Comparison of ENCODE assay signal across 8 mouse cellular contexts in the genomic region with DNA sequence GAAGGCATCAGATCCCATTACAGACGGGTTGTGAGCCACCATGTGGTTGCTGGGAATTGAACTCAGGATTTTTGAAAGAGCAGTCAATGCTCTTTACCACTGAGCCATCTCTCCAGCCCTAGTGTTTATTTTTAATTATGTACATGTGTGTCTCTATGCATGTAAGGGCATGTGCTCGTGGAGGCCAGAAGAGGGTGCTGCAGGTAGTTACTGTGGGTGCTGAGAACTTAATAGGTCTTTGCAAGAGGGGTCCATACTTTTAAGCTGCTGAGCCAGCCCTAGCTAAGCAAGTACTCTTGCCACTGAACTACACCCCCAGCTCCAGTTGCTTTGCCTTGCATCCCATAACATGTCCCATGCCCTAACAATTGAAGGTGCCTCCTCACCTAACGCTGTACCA. TPM values are rescaled to one million over a fixed set of nuclear protein-coding genes. Genes with fewer than 3 reads are reported as not detected.
DNase-seq lines count a peak whose midpoint lies in the region; ATAC-seq lines count a peak whose summit lies in the region.

No protein-coding gene starts in this region.

- H3K9ac ChIP-seq in forebrain, embryonic 13.5 days: peak overlapping the region; percentile 89
- H3K9ac ChIP-seq in liver, embryonic 15.5 days: no peak overlapping the region

- H3K9me3 ChIP-seq in heart, embryonic 10.5 days: no peaks in the 10 kb centered on the region
- no peaks in the 10 kb centered on the region for H3K9me3 ChIP-seq in forebrain, embryonic 13.5 days (replicated peaks)
- no peaks in the 10 kb centered on the region for H3K9me3 ChIP-seq in liver, embryonic 15.5 days (replicated peaks)

- 88% methylated on average over 3 of the region's 3 CpGs for WGBS in heart, embryonic 10.5 days
- WGBS in forebrain, embryonic 13.5 days: 74% methylated on average over 3 of the region's 3 CpGs
- WGBS in liver, embryonic 15.5 days (ENCODE audit: insufficient replicate concordance): 72% methylated on average over 3 of the region's 3 CpGs

- ATAC-seq in forebrain, embryonic 13.5 days: no peak
- ATAC-seq in liver, embryonic 15.5 days (ENCODE audit: insufficient read depth): no peak

- H3K27me3 ChIP-seq in heart, embryonic 10.5 days (ENCODE audit: insufficient read depth, poor library complexity, severe bottlenecking): no peaks in the 10 kb centered on the region
- no peaks in the 10 kb centered on the region for H3K27me3 ChIP-seq in forebrain, embryonic 13.5 days
- no peaks in the 10 kb centered on the region for H3K27me3 ChIP-seq in liver, embryonic 15.5 days

- peak overlapping the region; percentile 87 for H3K4me3 ChIP-seq in heart, embryonic 10.5 days
- H3K4me3 ChIP-seq in forebrain, embryonic 13.5 days: peak overlapping the region; percentile 81
- H3K4me3 ChIP-seq in liver, embryonic 15.5 days (replicated peaks): peak overlapping the region; percentile 78

- H3K36me3 ChIP-seq in heart, embryonic 10.5 days: peaks cover 70% of the 10 kb centered on the region
- peaks cover 74% of the 10 kb centered on the region for H3K36me3 ChIP-seq in forebrain, embryonic 13.5 days (ENCODE audit: poor library complexity, severe bottlenecking)
- H3K36me3 ChIP-seq in liver, embryonic 15.5 days (replicated peaks): peaks cover 65% of the 10 kb centered on the region

- H3K27ac ChIP-seq in heart, embryonic 10.5 days: peak overlapping the region; percentile 94
- H3K27ac ChIP-seq in forebrain, embryonic 13.5 days: no peak overlapping the region
- H3K27ac ChIP-seq in liver, embryonic 15.5 days (replicated peaks): 0 out of 2 replicates have a peak overlapping the region, but pooled peaks have one; percentile 91

- peaks cover 24% of the 10 kb centered on the region for H3K4me1 ChIP-seq in heart, embryonic 10.5 days
- H3K4me1 ChIP-seq in forebrain, embryonic 13.5 days: peaks cover 18% of the 10 kb centered on the region
- peaks cover 30% of the 10 kb centered on the region for H3K4me1 ChIP-seq in liver, embryonic 15.5 days (replicated peaks)

- no peak for DNase-seq in heart, embryonic 10.5 days (ENCODE audit: low spot score)
- DNase-seq in heart, adult 8-10 months (ENCODE audit: low spot score): no peak
- DNase-seq in 416B (ENCODE audit: low read depth): peak; percentile 70
- no peak for DNase-seq in ovary, postnatal 10 days (ENCODE audit: low spot score)
- DNase-seq in adrenal gland, adult 2 months: no peak
- DNase-seq in cerebellum, adult 9-10 months: no peak

- peak overlapping the region; percentile 97 for H3K4me2 ChIP-seq in forebrain, embryonic 13.5 days
- H3K4me2 ChIP-seq in liver, embryonic 15.5 days: peak overlapping the region; percentile 100

RNA-seq across cellular contexts. Expression of a gene that starts 1.3 kb away (rescaled TPM):
- polyA plus RNA-seq in heart, embryonic 10.5 days (2016; fragmentation: Nextera tagmentation; extraction: Ambion mirVana): 60.5 and 74.9 TPM in 2 replicates
- total RNA-seq in heart, adult 8-10 months (2022): 10 to 100 TPM; 10.5 to 15.0 (median 12.5) TPM
- 57.3 and 64.1 TPM in 2 replicates for polyA plus RNA-seq in forebrain, embryonic 13.5 days (2015; fragmentation: Nextera tagmentation; extraction: Ambion mirVana)
- 28.6 and 30.5 TPM in 2 replicates for polyA plus RNA-seq in liver, embryonic 15.5 days (2015; fragmentation: Nextera tagmentation; extraction: Ambion mirVana)
- 10 to 100 TPM; 27.9 to 38.1 TPM for total RNA-seq in adrenal gland, adult 2 months (2021)
- polyA plus RNA-seq in adrenal gland, adult 2 months (2012; rRNA removed): 239 and 243 TPM in 2 replicates

RNA-seq across cellular contexts. Expression of a gene that starts 6.3 kb away (rescaled TPM):
- polyA plus RNA-seq in heart, embryonic 10.5 days (2016; fragmentation: Nextera tagmentation; extraction: Ambion mirVana): 353 and 374 TPM in 2 replicates
- total RNA-seq in heart, adult 8-10 months (2022): 100 to 1,000 TPM; 165 to 232 (median 189) TPM
- 294 and 310 TPM in 2 replicates for polyA plus RNA-seq in forebrain, embryonic 13.5 days (2015; fragmentation: Nextera tagmentation; extraction: Ambion mirVana)
- 176 and 183 TPM in 2 replicates for polyA plus RNA-seq in liver, embryonic 15.5 days (2015; fragmentation: Nextera tagmentation; extraction: Ambion mirVana)
- total RNA-seq in adrenal gland, adult 2 months (2021): 100 to 1,000 TPM; 268 to 291 TPM
- polyA plus RNA-seq in adrenal gland, adult 2 months (2012; rRNA removed): 58.8 and 67.3 TPM in 2 replicates

RNA-seq across cellular contexts. Expression of a gene that starts 14.3 kb away (rescaled TPM):
- polyA plus RNA-seq in heart, embryonic 10.5 days (2016; fragmentation: Nextera tagmentation; extraction: Ambion mirVana): 18.8 and 20.8 TPM in 2 replicates
- total RNA-seq in heart, adult 8-10 months (2022): 10 to 100 TPM in 2 of 4 experiments, 1 to 10 TPM in 2; 7.5 to 12.3 (median 9.8) TPM
- 26.8 and 28.9 TPM in 2 replicates for polyA plus RNA-seq in forebrain, embryonic 13.5 days (2015; fragmentation: Nextera tagmentation; extraction: Ambion mirVana)
- polyA plus RNA-seq in liver, embryonic 15.5 days (2015; fragmentation: Nextera tagmentation; extraction: Ambion mirVana): 7.3 and 7.7 TPM in 2 replicates
- total RNA-seq in adrenal gland, adult 2 months (2021): 10 to 100 TPM; 19.3 to 25.8 TPM
- 15.9 and 16.5 TPM in 2 replicates for polyA plus RNA-seq in adrenal gland, adult 2 months (2012; rRNA removed)

RNA-seq across cellular contexts. Expression of a gene that starts 19.0 kb away (rescaled TPM):
- polyA plus RNA-seq in heart, embryonic 10.5 days (2016; fragmentation: Nextera tagmentation; extraction: Ambion mirVana): 14.4 and 17.5 TPM in 2 replicates
- 1 to 10 TPM; 6.6 to 8.0 (median 7.2) TPM for total RNA-seq in heart, adult 8-10 months (2022)
- polyA plus RNA-seq in forebrain, embryonic 13.5 days (2015; fragmentation: Nextera tagmentation; extraction: Ambion mirVana): 43.1 and 44.0 TPM in 2 replicates
- 2.0 and 2.5 TPM in 2 replicates for polyA plus RNA-seq in liver, embryonic 15.5 days (2015; fragmentation: Nextera tagmentation; extraction: Ambion mirVana)
- 10 to 100 TPM; 31.4 to 55.6 TPM for total RNA-seq in adrenal gland, adult 2 months (2021)
- 66.3 and 76.1 TPM in 2 replicates for polyA plus RNA-seq in adrenal gland, adult 2 months (2012; rRNA removed)
